Mouse (Mus musculus) liver, embryonic 14.5 days (tissue): ENCODE results near the gene Vps50. TPM values are rescaled to one million over a fixed set of nuclear protein-coding genes. Genes with fewer than 3 reads are reported as not detected.
"Not testable (repeated sequence)": the region's sequence is repeated elsewhere in the genome, so short reads cannot be mapped to it uniquely, and the experiment has no call there.

ENCODE experiments used
- ATAC-seq: fragments of 200-750 bp; cut with Nextera tagmentation; 2 replicates; pipeline ENCODE4 v1.8.0; 2017; ENCODE audit warnings: moderate number of reproducible peaks, mild to moderate bottlenecking, moderate library complexity; ENCODE audit not compliant: insufficient read depth
- DNase-seq, 3 experiments: peaks; one replicate each; pipeline ENCODE4 v3.0.0-alpha.2; 2012 to 2013; ENCODE audit warnings: low read depth in 3 of 3, low spot score in 3 of 3
- H3K27ac ChIP-seq: fragments of 300-500 bp; sonication (generic); 2 replicates; pipeline ENCODE4 v1.5.1; 2014; ENCODE audit warnings: moderate library complexity, mild to moderate bottlenecking, control low read depth, inconsistent platforms
- H3K27me3 ChIP-seq: fragments of 300-500 bp; sonication (generic); 2 replicates; pipeline ENCODE4 v1.6.1; 2014; ENCODE audit warnings: mild to moderate bottlenecking, low read length, moderate library complexity; ENCODE audit not compliant: control insufficient read depth, insufficient read depth
- H3K36me3 ChIP-seq: fragments of 300-500 bp; sonication (generic); replicated peaks from 2 replicates; pipeline ENCODE4 v1.6.1; 2014; ENCODE audit warnings: low read depth; ENCODE audit not compliant: control insufficient read depth, insufficient read depth
- H3K4me1 ChIP-seq, 2 experiments: fragments of 200-500 bp in 1 of 2; fragments of 300-500 bp in 1 of 2; sonication (generic) in 1 of 2; replicated peaks; 2 replicates each; pipeline ENCODE4 v1.6.1; 2012 to 2014; ENCODE audit warnings: antibody characterized with exemption in 1 of 2, inconsistent platforms in 1 of 2, low read length in 1 of 2; ENCODE audit not compliant: control insufficient read depth in 2 of 2, insufficient read depth in 2 of 2
- H3K4me2 ChIP-seq: fragments of 300-500 bp; sonication (generic); 2 replicates; pipeline ENCODE4 v1.6.1; 2014; ENCODE audit warnings: low read depth, mild to moderate bottlenecking, control low read depth, moderate library complexity
- H3K4me3 ChIP-seq, 2 experiments: fragments of 200-500 bp in 1 of 2; fragments of 300-500 bp in 1 of 2; sonication (generic) in 1 of 2; 2 replicates each; pipeline ENCODE4 v1.5.1; 2012 to 2014; ENCODE audit warnings: low read depth in 2 of 2, low read length in 2 of 2, mild to moderate bottlenecking in 2 of 2, control low read depth in 1 of 2, inconsistent platforms in 1 of 2, moderate library complexity in 1 of 2; ENCODE audit not compliant: insufficient read depth in 1 of 2
- H3K9ac ChIP-seq: fragments of 300-500 bp; sonication (generic); replicated peaks from 2 replicates; pipeline ENCODE4 v1.6.1; 2014; ENCODE audit warnings: mild to moderate bottlenecking, control low read depth, moderate library complexity
- H3K9me3 ChIP-seq: fragments of 300-500 bp; sonication (generic); 2 replicates; pipeline ENCODE4 v1.6.1; 2016; ENCODE audit warnings: low read length, mixed read lengths; ENCODE audit not compliant: control insufficient read depth
- CTCF ChIP-seq: IDR thresholded peaks from 2 replicates; pipeline ENCODE4 v1.5.1; 2016; ENCODE audit warnings: antibody characterized with exemption, low read depth, control low read depth
- EP300 ChIP-seq: IDR thresholded peaks from 2 replicates; pipeline ENCODE4 v1.6.1; 2016; ENCODE audit warnings: antibody characterized with exemption, low read depth
- WGBS: fragments of 180-500 bp; shearing (Covaris S2); extraction: QIAGEN DNeasy Blood & Tissue Kit; methylation state at CpG from one replicate; pipeline ENCODE4 v1.1.7; 2014; ENCODE audit not compliant: insufficient replicate concordance; 5-methylcytosine and 5-hydroxymethylcytosine counted together
- polyA plus RNA-seq, 2 experiments: library from polyadenylated mRNA; depleted of rRNA in 1 of 2; stranded (reverse) in 1 of 2; unstranded in 1 of 2; fragments of >200 nt; fragmentation: Nextera tagmentation in 1 of 2; extraction: Ambion mirVana in 1 of 2; gene quantifications; 2 replicates each; pipeline versions ENCODE4 v1.2.1 to v1.2.3; 2012 to 2014

Vps50 gene
- polyA plus RNA-seq, 2 experiments, result 4.4 to 10.7 TPM

DNA sequence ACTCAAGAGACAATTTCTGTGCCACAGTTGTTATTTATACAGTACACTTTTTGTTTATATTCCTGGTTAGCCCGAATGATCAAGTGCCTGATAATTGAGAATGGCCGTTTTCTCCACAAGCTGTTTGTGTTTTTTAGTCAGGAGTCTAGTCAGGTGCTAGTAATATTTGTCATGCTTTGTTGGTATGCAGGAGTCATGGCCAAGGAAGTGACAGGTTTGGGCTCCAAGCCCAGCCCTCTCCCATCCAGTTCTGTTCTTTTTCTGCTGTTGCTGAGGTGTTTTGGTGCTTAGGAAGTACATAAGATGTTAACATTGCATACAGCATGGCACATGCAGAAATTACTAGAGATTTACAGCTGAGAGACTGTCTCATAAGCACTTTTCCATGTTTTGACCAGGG lies 41.3 kb downstream of the Vps50 start:
- TF ChIP-seq CTCF (no peak), EP300 (no peak)
- ATAC-seq, result no peak
- Histone ChIP-seq H3K9me3 (no peaks in the 10 kb centered on the region), H3K36me3 (no peaks in the 10 kb centered on the region), H3K4me1 (no peaks in the 10 kb centered on the region), H3K27me3 (no peaks in the 10 kb centered on the region), H3K9ac (no peak overlapping the region), H3K4me2 (no peak overlapping the region), H3K4me3 (no peak overlapping the region), H3K27ac (no peak overlapping the region)
- 69% methylated on average over 2 of the region's 2 CpGs for WGBS
- DNase-seq, result no peak

- TF ChIP-seq EP300 (no peak), CTCF (no peak)
- no peak overlapping the region for H3K9ac ChIP-seq
- no peak overlapping the region for H3K27ac ChIP-seq
- ATAC-seq (no peak), DNase-seq (no peak)
- 67% methylated on average over 4 of the region's 4 CpGs for WGBS
- no peaks in the 10 kb centered on the region for H3K9me3 ChIP-seq
- H3K27me3 ChIP-seq, result no peaks in the 10 kb centered on the region
- no peak overlapping the region for H3K4me2 ChIP-seq
- no peaks in the 10 kb centered on the region for H3K4me1 ChIP-seq
- no peak overlapping the region for H3K4me3 ChIP-seq
- H3K36me3 ChIP-seq, result no peaks in the 10 kb centered on the region
Measured at GRCm38 (mm10) chr6:3543862-3544261, 45.7 kb downstream of the Vps50 start.

GRCm38 (mm10) chr6:3544970-3545369 lies 46.8 kb downstream of the Vps50 start:
- ATAC-seq (no peak), DNase-seq (no peak)
- TF ChIP-seq EP300, result no peak
- TF ChIP-seq CTCF, result no peak
- Histone ChIP-seq H3K27ac (no peak overlapping the region), H3K4me3 (no peak overlapping the region), H3K36me3 (no peaks in the 10 kb centered on the region), H3K9me3 (no peaks in the 10 kb centered on the region), H3K4me2 (no peak overlapping the region), H3K9ac (no peak overlapping the region), H3K4me1 (no peaks in the 10 kb centered on the region), H3K27me3 (no peaks in the 10 kb centered on the region)
- 62% methylated on average over 1 of the region's 1 CpGs for WGBS

DNA sequence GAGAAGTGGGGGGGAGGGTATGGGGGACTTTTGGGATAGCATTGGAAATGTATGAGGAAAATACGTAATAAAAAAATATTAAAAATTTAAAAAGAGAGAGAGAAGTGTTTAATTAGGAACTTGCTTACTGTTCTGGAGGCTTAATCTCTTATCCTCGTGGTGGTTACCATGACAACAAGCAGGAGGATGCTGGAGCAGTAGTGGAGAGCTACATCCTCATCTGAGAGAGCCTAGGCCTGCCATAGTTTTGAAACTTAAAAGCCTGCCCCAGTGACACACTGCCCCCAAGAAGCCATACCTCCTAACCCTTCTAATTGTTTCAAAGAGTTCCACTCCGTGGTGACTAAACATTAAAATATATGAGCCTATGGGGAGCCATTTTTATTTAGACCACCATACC lies 50.8 kb downstream of the Vps50 start:
- Histone ChIP-seq H3K27me3 (no peaks in the 10 kb centered on the region), H3K4me1 (no peaks in the 10 kb centered on the region), H3K4me3 (no peak overlapping the region), H3K36me3 (no peaks in the 10 kb centered on the region), H3K4me2 (no peak overlapping the region), H3K27ac (no peak overlapping the region), H3K9me3 (no peaks in the 10 kb centered on the region), H3K9ac (no peak overlapping the region)
- 65% methylated on average over 3 of the region's 3 CpGs for WGBS
- no peak for DNase-seq
- TF ChIP-seq CTCF (no peak), EP300 (no peak)
- ATAC-seq, result no peak

DNA sequence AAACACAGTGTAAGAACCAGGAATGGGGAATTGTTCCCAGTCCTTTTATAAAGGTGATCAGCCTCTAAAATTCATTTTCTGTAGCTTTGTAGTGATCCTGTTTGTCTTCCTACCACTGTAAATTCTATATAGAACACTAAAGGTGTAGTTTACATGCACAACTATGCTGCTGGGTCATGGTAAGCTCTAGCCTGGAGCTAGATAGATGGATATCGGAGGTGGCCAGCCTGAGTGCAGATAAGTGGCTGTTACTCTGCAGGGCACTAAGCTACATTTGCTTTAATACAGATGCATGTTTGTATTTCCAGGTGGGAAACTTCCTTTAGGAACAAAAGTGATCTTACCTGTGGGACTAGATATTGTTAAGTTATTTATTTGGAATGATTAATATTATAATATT lies 51.8 kb downstream of the Vps50 start:
- 69% methylated on average over 1 of the region's 1 CpGs for WGBS
- ATAC-seq (peak; percentile 65; the same call in 1 of the 2 replicates), DNase-seq (no peak)
- Histone ChIP-seq H3K36me3 (no peaks in the 10 kb centered on the region), H3K4me3 (no peak overlapping the region), H3K9me3 (no peaks in the 10 kb centered on the region), H3K4me1 (no peaks in the 10 kb centered on the region), H3K27ac (no peak overlapping the region), H3K4me2 (no peak overlapping the region), H3K9ac (no peak overlapping the region), H3K27me3 (no peaks in the 10 kb centered on the region)
- TF ChIP-seq EP300, result no peak
- no peak for TF ChIP-seq CTCF

GRCm38 (mm10) chr6:3552681-3553080 lies 54.5 kb downstream of the Vps50 start:
- H3K27ac ChIP-seq, H3K36me3 ChIP-seq, ATAC-seq, DNase-seq, H3K4me2 ChIP-seq, H3K4me1 ChIP-seq, H3K4me3 ChIP-seq, H3K9me3 ChIP-seq, H3K9ac ChIP-seq, H3K27me3 ChIP-seq: not testable (repeated sequence)
- WGBS, result 70% methylated on average over 9 of the region's 9 CpGs
